Mouse (Mus musculus) Muller cell, postnatal 12 days (primary cell): ENCODE results near the gene Dhps.

Experiments used
- DNase-seq: peaks from one replicate; pipeline ENCODE4 v3.0.0-alpha.2; 2015; ENCODE audit errors: inconsistent ontology term

Dhps gene

GRCm38 (mm10) chr8:85071514-85072281, at the start of gene Dhps:
Gene Dhps (plus strand): TSS chr8:85071757.
- DNase-seq: peak; percentile 91

DNA sequence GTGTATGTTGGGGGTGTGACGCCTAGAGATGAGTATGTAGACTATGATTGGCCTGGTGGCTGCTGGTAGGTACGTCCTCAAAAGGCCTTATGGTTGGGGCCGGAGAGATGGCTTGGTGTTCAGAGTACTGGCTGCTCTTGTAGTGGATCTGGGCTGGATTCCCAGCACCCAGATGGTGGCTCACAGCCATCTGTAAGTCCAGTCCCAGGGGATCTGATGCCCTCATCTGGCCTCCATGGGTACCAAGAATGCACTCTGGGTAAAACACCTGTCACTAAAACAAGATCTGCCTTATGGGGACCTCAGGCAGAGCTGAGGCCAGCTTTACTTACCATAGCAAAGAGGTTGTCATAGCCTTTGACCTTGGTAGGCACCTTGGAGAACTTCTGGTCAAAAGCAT, 47.7 kb upstream of the Dhps start:
- no peak for DNase-seq

DNA sequence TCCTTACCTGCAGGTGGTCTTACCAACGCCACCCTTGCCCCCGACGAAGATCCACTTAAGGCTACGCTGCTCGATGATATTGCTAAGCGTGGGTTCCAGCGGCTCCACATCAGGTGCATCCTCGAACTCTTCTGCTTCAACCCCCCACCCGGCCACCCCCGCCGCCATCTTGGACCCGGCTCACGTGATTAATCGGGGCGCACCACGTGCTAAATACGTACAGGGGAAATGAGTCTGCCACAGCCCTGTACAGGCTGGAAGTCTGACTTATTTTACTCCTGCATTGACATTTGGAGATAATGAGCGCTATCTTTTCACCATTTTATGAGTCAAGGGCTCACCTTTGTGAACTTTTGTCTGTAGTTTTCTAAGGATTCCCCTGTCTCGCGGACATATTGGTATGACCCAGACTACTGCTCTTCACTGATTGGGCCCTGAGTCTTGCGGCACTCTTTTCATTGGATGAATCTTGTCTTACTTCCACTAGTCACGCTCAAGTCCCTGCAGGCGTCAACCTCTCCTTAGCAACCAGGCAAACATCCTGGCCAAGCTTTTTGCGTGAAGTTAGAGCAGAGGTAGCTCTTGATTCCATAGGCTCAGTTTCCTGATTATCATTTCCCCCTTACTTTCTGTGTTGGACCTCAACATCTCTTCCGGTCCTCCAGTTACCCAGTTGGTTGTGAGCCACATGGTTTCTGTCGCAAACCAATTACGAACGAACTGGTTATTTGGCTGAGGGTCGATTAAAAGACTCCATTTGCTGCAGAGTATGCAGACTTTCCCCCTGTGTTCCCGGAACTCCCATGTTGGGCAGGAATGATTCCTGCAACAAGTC, 46.2 kb upstream of the Dhps start, which contains the start of gene Asna1:
Asna1 (minus strand) TSS at position 184 of the 835 bp plus-strand sequence.
- peak; percentile 89 for DNase-seq

DNA sequence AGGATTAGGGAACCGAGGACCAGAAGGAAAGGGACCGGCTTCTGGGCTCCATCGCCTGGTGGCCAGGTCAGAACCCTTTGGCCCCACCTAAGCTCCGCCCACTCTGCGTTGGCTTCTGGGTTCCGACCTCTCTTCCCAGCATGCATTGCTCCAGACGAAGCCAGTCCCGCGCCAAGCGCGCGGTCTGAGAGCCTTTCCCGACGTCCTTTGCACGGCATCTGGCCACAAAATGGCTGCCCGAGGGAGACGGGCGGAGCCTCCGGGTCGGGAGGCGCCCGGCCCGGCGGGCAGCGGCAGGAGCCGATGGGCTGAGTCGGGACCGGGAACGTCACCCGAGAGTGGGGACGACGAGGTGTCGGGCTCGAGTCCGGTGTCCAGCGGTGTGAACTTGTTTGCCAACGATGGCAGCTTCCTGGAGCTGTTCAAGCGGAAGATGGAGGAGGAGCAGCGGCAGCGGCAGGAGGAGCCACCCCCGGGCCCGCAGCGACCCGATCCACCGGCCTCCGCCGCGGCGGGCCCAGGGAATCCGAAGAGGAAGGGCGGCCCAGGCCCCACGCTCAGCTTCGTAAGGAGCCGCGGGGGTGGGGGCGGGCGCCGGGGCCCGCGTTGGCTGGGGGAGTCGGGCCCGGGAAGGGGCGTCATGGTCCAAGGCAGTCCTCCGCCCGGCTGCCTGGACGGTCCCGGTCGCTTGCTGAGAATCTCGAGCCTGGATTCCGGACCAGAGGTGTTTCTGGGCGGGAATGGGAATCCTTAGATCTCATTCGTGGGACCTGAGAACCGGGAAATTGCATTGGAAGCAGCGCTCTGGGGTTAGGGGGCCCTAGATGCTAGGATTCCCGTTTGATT, 44.7 kb upstream of the Dhps start, which contains the start of gene Trir:
Trir (plus strand) TSS at position 154 of the 846 bp plus-strand sequence.
- peak; percentile 95 for DNase-seq

- DNase-seq: peak; percentile 14
These were observed 44.1 kb upstream of the Dhps start for GRCm38 (mm10) chr8:85027516-85027855.

GRCm38 (mm10) chr8:85027922-85028321, 43.6 kb upstream of the Dhps start:
- DNase-seq: peak; percentile 24

GRCm38 (mm10) chr8:85029271-85029670, 42.3 kb upstream of the Dhps start:
- DNase-seq: no peak

DNA sequence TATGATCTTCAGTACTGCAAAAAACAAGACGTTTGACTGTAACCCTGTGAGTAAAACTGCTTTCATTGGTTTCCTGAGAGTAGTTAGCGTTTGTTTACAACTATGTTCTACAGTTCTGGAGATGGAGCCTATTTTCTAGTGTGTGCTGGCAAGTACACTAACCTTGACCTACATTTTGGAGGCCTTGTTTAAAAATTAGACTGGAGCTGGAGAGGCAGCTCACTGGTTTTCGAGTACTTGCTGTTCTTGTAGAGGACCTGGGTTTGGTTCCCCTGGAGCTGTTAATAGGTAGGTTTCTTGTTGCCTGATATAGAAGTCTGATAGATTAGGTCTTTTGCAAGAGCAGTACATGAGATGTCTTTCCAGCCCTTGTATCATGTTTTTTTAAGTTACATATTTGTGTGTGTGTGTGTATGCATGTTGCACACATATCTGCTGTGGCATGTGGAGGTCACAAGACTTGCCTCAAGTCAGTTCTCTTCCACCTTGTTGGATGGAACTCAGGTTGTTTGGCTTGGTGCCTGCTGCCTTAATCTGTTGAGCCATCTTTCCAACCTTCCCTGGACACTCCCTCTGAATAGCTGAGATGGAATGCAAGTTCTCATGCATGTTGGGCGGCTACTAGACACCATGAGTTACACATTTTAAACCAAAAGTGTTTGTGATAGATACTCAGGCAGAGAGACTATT, 38.8 kb upstream of the Dhps start:
- no peak for DNase-seq

GRCm38 (mm10) chr8:85033867-85034266, 37.7 kb upstream of the Dhps start:
- no peak for DNase-seq

GRCm38 (mm10) chr8:85034764-85035163, 36.8 kb upstream of the Dhps start:
- peak; percentile 46 for DNase-seq

DNA sequence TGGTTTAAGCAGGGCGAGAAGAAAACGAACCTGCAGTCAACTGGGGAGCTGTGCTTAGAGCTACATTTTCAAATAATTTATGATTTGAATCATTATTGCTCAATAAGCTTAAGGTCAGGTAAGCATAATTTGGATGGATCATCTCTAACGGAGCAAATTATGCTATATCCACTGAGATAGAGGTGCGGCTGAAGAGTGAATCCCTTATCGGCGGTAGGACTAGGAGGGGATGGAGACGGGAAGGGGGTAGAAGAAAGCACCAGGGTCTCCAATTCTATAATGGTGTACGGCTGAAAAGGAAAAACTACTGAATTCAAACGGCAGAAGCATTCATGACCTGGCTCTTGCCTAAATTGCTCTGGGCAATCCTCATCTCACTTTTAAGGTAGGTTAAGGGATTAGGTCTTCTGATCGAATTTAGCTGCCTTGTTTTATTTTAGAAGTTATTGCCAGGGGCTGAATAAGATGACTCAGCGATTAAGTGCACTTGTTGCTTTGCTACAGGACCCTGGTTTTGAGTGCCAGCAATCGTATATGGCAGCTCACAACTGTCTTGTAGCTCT, 36.3 kb upstream of the Dhps start:
- DNase-seq: peak; percentile 15

GRCm38 (mm10) chr8:85035728-85036310, 35.7 kb upstream of the Dhps start:
- DNase-seq: no peak

DNA sequence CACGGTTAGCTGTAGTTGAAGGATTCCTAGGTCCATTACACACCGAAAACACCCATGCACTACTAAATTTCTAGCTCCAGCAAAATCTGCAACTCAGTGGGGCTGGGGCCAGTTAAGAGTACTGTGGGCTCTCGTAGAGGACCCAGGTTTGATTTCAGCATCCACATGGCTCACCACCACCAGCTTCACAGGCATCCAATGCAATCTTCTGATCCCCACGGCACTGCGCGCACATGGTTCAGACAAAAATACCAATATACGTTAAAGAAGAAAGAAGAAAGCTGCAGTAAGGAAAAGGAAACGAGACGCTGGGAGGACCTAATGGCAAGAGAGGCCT, 35.2 kb upstream of the Dhps start:
- DNase-seq: no peak

DNA sequence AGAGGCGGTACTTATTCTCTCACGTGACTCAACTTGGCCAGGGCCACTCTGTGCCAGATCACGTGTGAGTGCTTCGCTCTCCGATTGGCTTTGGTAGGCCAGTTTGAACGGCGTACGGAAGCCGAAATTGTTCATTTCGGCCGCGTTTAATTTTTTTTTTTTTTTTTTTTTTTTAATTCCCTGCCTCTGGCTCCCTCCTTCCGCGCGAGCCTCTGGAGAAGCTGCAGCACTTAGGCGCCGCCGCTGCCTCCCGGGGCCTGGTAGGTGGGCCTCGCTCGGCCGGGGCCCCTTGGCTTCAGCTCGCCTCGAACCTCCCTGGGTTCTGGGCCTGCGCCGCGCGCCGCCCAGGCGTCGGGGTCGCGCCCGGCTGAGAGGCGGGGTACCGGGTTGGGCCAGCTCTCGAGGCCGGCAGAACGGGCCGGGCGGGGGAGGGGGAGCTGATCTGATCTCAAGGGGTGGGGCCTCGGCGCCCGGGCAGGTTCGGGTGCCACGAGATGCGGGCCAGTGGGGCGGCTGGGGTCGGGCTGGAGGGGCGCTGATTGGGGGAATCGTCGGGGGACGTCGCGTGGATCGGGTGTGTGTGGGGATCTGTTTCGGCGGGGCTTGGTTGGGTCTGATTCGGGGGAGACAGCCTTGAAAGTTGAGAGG, 34.7 kb upstream of the Dhps start, which contains the start of gene Tnpo2:
Tnpo2 (plus strand) TSS at position 198 of the 648 bp plus-strand sequence.
- DNase-seq: peak; percentile 98

DNA sequence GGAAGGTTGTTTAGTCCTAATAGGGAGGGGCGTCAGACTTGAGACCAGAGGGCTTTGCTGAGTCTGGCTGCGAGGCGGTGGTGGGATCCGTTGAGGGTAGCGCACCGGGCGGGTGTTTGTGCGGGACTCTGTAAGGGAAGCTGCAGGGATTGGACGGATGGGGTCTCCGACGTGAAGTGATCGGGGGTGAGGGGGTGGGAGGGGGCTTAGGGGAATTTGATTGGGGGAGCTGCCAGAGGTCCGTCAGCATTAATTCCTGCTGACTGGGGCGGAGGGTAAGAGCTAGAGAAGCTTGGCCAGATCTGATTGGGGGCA, 34.2 kb upstream of the Dhps start:
- no peak for DNase-seq

DNA sequence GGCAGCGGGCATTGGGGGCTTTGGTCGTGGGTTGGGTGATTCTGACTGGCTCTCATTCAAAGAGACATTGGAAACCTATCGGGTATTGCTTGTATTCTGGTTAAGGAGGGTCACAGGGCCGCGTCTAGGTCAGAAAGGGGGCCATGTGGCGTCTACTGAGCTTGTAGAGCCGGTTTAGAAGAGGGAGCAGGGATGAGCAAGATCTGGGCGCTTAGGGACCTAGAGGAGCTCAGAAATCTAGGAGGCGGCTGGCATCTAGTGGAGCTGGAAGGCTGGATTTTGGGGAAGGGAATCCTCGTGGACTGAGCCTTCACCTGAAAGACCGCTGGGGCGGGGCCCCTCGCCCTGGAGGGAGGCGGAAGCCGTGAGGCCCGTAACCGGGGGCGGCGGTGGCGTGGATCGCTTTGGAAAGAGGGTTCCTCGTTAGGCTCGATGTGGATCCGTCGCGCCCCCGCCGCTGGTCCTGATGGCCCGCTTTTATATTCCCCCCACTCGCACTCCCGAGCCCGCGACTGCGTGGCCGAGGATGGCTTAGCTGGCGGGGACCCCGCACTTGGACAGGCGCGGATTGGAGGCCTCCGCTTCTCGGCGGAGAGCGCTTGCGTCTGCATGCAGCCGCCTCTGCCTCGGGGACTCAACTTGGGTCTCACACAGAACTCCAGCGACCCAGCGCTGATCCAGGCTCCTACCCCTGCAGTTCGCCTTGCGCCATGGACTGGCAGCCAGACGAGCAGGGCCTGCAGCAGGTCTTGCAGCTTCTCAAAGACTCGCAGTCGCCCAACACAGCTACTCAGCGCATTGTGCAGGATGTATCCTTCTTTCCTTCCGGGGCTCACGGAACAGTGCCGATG, 33.7 kb upstream of the Dhps start:
- peak; percentile 48 for DNase-seq

GRCm38 (mm10) chr8:85043619-85044018, 27.9 kb upstream of the Dhps start:
- no peak for DNase-seq

- DNase-seq: no peak
These were observed 14.2 kb upstream of the Dhps start for GRCm38 (mm10) chr8:85057367-85057766.

GRCm38 (mm10) chr8:85059879-85060616, 11.5 kb upstream of the Dhps start, which contains the start of gene Fbxw9:
Gene Fbxw9 (plus strand): TSS chr8:85060055.
- DNase-seq: peak; percentile 93
